Mouse (Mus musculus): Measurements from ENCODE around the gene Apc2. TPM values are rescaled to one million over a fixed set of nuclear protein-coding genes. Genes with fewer than 3 reads are reported as not detected.

Gene Apc2
- total RNA-seq, 2 experiments from 2014 or later: 2.6 to 2.8 TPM

Small RNA genes within 50 kb of the gene (microRNA-seq; reads per million reads assigned to microRNA genes)
- 1.4 to 1.9 reads per million in 2 experiments for gene Mir6911

Other genes starting within 250 kb of the Apc2 start
- 1,000 to 10,000 TPM in 1 of 2 experiments, 100 to 1,000 TPM in 1; 983 to 1,022 TPM for gene Gpx4, start 248.8 kb upstream of the Apc2 start, total RNA-seq (2021)
- 10 to 100 TPM in 1 of 2 experiments, 1 to 10 TPM in 1; 9.0 to 10.1 TPM for gene Sbno2, start 190.4 kb upstream of the Apc2 start, total RNA-seq (2021)
- 100 to 1,000 TPM; 127 to 149 TPM for gene Stk11, start 180.2 kb upstream of the Apc2 start, total RNA-seq (2021)
- 1,000 to 10,000 TPM; 1,096 to 1,108 TPM for gene Atp5d, start 157.3 kb upstream of the Apc2 start, total RNA-seq (2021)
- gene Cbarp, start 155.1 kb upstream of the Apc2 start, total RNA-seq (2021): 1 to 10 TPM; 2.7 to 3.1 TPM
- gene Midn, start 147.7 kb upstream of the Apc2 start, total RNA-seq (2021): 100 to 1,000 TPM; 117 to 125 TPM
- 10 to 100 TPM; 46.3 to 54.9 TPM for gene Cirbp, start 130.0 kb upstream of the Apc2 start, total RNA-seq (2021)
- 1 to 10 TPM; 4.2 to 5.7 TPM for gene 1600002K03Rik, start 123.0 kb upstream of the Apc2 start, total RNA-seq (2021)
- 1 to 10 TPM in 1 of 2 experiments, under 1 TPM in 1; 0.98 to 1.3 TPM for gene Efna2, start 116.5 kb upstream of the Apc2 start, total RNA-seq (2021)
- 10 to 100 TPM; 11.4 to 14.2 TPM for gene Mum1, start 69.5 kb upstream of the Apc2 start, total RNA-seq (2021)
- gene Ndufs7, start 46.9 kb upstream of the Apc2 start, total RNA-seq (2021): 1,000 to 10,000 TPM; 1,019 to 1,055 TPM
- 10 to 100 TPM in 1 of 2 experiments, 1 to 10 TPM in 1; 8.9 to 14.8 TPM for gene Gamt, start 35.0 kb upstream of the Apc2 start, total RNA-seq (2021)
- gene Dazap1, start 34.5 kb upstream of the Apc2 start, total RNA-seq (2021): 10 to 100 TPM; 46.9 to 58.8 TPM
- gene Rps15, start 3.5 kb upstream of the Apc2 start, total RNA-seq (2021): 100 to 1,000 TPM; 745 to 872 TPM
- gene 2310011J03Rik, start 24.6 kb downstream of the Apc2 start, total RNA-seq (2021): 10 to 100 TPM; 15.8 to 16.6 TPM
- gene Pcsk4, start 33.5 kb downstream of the Apc2 start, total RNA-seq (2021): 1 to 10 TPM; 1.3 TPM
- 1 to 10 TPM; 4.8 to 5.3 TPM for gene Reep6, start 34.0 kb downstream of the Apc2 start, total RNA-seq (2021)
- 10 to 100 TPM; 75.6 to 80.1 TPM for gene Adamtsl5, start 52.4 kb downstream of the Apc2 start, total RNA-seq (2021)
- gene Plk5, start 60.5 kb downstream of the Apc2 start, total RNA-seq (2021): 1 to 10 TPM in 1 of 2 experiments, under 1 TPM in 1; 0.69 to 1.2 TPM
- gene Mex3d, start 91.7 kb downstream of the Apc2 start, total RNA-seq (2021): 1 to 10 TPM; 6.4 to 7.8 TPM
- 10 to 100 TPM; 93.3 to 97.7 TPM for gene Mbd3, start 103.6 kb downstream of the Apc2 start, total RNA-seq (2021)
- gene Uqcr11, start 110.9 kb downstream of the Apc2 start, total RNA-seq (2021): 1,000 to 10,000 TPM; 1,809 to 1,881 TPM
- gene Tcf3, start 137.7 kb downstream of the Apc2 start, total RNA-seq (2021): 10 to 100 TPM; 15.6 to 17.3 TPM
- under 1 TPM in 1 of 2 experiments, not detected in 1; 0.05 TPM for gene Onecut3, start 198.9 kb downstream of the Apc2 start, total RNA-seq (2021)
- gene Atp8b3, start 243.1 kb downstream of the Apc2 start, total RNA-seq (2021): not detected

Measured in heart, adult 18-20 months (tissue).